Mouse (Mus musculus): Measurements from ENCODE around the gene Smok3a.

Gene Smok3a

DNA sequence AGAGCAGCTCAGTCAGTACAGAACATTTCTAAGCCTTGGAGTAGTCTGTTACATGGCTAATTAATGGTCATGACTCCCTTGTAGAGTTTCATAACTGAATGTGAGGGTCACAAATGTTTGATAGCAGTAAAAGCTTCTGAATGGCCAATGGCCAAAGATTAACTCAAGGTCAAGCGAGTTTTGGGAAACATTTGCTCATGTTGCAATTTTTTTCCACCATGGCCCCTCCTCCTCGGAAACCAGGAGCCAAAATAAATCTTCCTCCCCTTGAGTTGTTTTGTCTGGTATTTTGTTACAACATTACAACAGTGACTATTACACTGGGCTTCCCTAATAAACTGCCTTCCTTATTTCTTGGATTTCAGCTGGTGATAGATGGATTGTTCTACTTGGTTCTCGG, 54.6 kb downstream of the Smok3a start:
- Histone ChIP-seq H3K27me3 (ENCODE audit: control insufficient read depth, insufficient read depth, low read length, poor library complexity, severe bottlenecking) (no peaks in the 10 kb centered on the region), H3K36me3 (ENCODE audit: control insufficient read depth, insufficient read depth, low read length, poor library complexity, severe bottlenecking) (no peaks in the 10 kb centered on the region)
- DNase-seq (ENCODE audit: low read depth, low spot score), result no peak

DNA sequence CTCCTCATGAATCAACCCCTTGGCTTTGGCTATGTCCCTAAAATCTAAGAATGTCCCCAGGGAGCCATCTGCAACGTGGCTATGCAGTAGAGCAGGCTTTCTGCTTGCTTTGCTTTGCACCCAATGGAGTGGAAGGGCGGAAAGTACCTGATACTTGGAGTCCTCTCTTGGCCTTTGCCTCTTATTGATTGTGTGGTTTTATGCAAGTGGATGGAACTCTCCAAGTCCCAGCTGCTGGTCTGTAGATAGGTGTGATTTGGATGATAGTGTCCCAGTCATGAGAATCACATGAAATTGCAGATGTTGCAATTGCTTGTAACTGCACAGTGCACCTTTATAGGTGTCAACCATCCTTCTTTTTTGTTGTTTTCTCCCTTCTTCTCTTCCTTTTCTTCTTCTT, 55.1 kb downstream of the Smok3a start:
- Histone ChIP-seq H3K27me3 (ENCODE audit: control insufficient read depth, insufficient read depth, low read length, poor library complexity, severe bottlenecking) (no peaks in the 10 kb centered on the region), H3K36me3 (ENCODE audit: control insufficient read depth, insufficient read depth, low read length, poor library complexity, severe bottlenecking) (no peaks in the 10 kb centered on the region)
- DNase-seq (ENCODE audit: low read depth, low spot score), result no peak

DNA sequence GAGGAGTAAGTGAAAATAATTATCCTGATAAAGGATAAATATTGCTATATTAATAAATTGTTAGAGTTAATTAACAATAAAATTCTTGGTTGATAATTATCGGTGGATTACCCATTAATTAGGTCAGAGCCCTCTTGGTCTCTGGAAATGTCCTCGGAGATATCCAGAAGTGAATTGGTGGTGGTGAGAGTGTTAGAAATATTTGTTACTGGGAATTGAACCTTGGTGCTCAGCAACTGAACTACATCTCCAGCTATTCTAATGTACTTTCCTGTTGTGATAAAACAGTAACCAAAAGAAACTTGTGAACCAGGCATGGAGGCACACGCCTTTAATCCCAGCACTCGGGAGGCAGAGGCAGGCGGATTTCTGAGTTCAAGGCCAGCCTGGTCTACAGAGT, 59.4 kb downstream of the Smok3a start:
- DNase-seq (ENCODE audit: low read depth, low spot score), result no peak
- no peaks in the 10 kb centered on the region for H3K36me3 ChIP-seq (ENCODE audit: control insufficient read depth, insufficient read depth, low read length, poor library complexity, severe bottlenecking)

GRCm38 (mm10) chr5:138081446-138081845, 60.4 kb downstream of the Smok3a start:
- Histone ChIP-seq H3K36me3 (ENCODE audit: control insufficient read depth, insufficient read depth, low read length, poor library complexity, severe bottlenecking) (no peaks in the 10 kb centered on the region), H3K27me3 (ENCODE audit: control insufficient read depth, insufficient read depth, low read length, poor library complexity, severe bottlenecking) (no peaks in the 10 kb centered on the region)
- DNase-seq (ENCODE audit: low read depth, low spot score), result no peak

More for the DNA sequence above, 59.4 kb downstream of the Smok3a start:
- H3K27me3 ChIP-seq (ENCODE audit: control insufficient read depth, insufficient read depth, low read length, poor library complexity, severe bottlenecking), result no peaks in the 10 kb centered on the region

DNA sequence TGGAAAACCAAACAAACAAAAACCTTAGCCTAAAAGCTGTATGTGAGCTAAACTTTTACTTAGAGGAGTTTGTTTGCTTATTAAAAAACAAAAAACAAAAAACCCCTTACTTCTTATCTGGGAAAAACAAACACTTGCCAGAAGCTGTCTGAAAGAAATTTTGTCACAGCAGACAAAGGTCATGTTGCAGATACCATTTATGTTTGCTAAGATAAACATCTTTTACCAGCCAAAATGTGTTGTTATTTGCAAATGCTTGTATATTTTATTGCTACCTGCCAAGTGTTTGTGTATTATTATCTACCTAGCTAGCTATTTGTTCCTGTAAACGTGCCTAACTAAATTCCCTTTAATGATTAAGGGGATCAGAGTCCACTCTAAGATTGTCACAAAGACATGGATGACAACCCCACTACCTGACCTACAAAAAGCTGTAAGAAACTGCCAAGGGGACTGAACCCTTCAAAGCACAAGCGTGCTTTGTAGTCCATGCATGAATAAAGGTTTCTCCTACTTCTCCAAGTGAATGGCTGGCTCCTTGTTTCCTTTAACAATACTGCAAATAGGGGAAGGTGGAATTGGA, 62.3 kb downstream of the Smok3a start:
- no peak for DNase-seq (ENCODE audit: low read depth, low spot score)
- Histone ChIP-seq H3K27me3 (ENCODE audit: control insufficient read depth, insufficient read depth, low read length, poor library complexity, severe bottlenecking) (no peaks in the 10 kb centered on the region), H3K36me3 (ENCODE audit: control insufficient read depth, insufficient read depth, low read length, poor library complexity, severe bottlenecking) (no peaks in the 10 kb centered on the region)

DNA sequence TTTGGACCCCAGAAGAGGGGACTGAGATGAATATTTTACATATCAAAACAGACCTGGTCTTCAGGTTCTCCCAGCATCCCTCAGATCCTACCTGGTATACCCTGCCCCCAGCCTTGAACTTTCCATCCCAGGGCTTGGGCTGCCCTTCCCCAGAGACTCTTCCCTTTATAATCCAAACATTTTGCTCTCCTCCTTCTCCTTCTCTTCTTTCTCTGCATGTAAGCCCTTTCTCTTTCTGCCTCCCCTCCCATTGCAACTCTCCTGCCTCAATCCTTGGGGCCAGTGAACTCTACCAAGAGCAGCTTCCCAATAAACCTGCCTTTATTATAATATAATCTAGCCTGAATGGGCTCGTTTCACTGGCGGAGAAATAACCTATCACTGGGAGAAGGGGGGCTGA, 62.9 kb downstream of the Smok3a start:
- no peak for DNase-seq (ENCODE audit: low read depth, low spot score)
- Histone ChIP-seq H3K36me3 (ENCODE audit: control insufficient read depth, insufficient read depth, low read length, poor library complexity, severe bottlenecking) (no peaks in the 10 kb centered on the region), H3K27me3 (ENCODE audit: control insufficient read depth, insufficient read depth, low read length, poor library complexity, severe bottlenecking) (no peaks in the 10 kb centered on the region)
